Mouse (Mus musculus): ENCODE measurements around the gene Arsa.
"Not testable (repeated sequence)": the region's sequence is repeated elsewhere in the genome, so short reads cannot be mapped to it uniquely, and the experiment has no call there.

The Arsa gene

DNA sequence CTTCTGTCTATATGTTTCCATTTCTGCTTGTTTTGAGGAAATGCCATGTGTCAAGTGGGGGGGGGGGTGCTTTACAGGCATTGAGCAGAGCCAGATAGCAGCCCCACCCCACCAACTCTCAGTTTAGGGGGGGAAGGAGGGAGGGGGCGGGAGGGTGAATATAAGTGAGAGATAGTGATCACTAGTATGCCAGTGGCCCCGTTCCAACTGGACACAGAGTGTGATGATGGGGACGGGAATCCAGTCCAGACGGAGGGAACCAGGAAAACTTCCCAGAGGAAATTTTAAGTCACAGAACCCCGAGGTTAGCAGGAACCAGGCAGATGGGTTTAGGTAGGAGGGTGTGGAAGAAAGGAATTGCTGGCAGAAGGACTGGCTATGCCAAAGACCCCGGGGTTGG lies 21.6 kb downstream of the Arsa start:
- DNase-seq (ENCODE audit: low spot score in 2 of 2): no peak

DNA sequence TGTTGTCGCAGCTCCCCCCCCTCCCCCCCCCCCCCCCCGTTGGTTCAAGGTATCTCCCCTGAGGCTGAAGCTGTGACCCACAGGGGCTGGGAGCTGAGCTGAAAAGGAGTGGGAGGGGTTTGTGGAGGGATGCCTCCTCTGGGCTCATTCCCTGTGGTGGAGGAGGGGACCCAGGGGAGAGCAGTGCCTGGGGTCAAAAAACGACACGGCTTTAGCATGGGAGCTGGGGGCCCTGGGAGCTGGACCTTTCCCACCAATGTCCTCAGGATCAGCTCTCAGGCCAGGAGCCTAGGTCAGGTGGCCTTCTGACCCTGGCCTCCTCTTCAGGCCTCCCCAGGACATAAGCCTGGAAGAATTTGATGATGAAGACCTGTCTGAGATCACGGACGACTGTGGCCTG lies 22.4 kb downstream of the Arsa start:
- DNase-seq (ENCODE audit: low spot score in 2 of 2): no peak

DNA sequence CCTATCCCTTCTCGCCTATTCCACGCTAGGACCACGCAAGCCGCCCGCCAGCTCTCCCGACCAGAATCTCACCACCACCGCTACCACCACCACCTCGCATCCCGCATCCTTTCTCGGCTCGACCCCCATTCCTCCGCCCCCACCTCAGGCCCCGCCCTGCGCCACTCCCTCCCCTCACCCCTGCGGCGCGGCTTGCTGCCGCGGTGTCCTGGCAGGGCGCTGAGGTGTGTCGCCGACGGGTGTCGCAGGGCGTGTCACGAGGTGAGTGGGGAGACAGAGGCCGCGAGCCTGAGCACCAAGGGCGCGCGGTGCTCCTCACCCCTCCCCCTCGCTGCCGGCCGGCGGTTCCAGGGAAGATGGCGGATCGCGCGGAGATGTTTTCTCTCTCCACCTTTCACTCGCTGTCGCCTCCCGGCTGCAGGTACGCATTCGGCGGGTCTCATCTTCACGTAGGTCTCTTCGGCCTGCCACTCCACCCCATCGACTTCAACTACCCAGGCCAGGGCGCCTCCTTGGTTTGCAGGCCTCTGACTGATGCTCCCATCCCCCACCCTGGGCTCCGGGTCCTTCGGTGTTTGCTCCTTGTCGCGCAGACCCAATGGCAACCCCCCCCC lies 23.3 kb downstream of the Arsa start, which contains the start of gene Mapk8ip2:
Gene Mapk8ip2 (plus strand): TSS at position 49 of the 614 bp plus-strand sequence.
- peak in 1 of 2 experiments; percentile 73 for DNase-seq (ENCODE audit: low spot score in 2 of 2)

DNA sequence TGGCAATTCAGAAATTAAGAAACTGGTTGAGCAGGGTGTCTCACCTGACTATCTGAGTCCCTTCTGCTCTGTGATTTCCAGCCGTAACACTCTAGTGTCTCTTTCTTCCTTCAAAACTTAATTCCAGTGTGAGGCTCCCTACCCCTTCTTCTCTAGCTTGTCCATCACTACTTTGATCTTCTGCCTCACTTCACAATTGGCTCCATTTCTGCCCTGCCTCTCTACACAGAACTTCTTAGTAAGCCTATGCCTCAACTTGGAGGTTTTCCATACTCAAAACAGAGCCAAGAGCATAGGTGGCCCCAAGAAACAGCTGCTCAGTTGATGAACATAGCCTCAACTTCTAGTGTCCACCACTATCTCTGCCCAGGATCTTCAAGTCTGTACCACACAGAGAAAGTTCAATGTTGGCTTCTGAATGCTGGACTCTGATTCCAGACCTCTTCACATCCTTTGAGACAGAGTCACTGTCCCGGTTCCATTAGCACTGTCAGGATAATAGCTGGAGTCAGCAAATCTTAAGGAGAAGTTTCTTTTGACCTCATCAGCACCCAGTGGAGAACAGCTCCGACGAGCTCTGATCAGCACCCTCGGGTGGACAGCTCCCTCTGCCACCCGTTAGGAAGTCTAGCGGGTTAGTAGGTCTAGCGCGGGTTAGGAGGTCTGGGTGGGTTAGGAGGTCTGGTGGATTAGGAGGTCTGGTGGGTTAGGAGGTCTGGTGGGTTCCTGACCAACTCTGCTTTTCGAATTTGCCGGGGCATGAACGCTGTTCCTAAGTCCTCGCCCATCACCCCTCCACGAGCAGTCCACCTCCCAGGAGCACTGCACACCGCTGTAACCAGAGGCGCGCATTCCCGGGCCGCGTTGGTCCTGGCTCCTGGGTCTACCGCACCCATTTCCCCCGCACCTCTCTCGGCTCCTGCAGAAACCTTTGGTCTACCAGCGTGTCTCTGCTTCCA lies 24.0 kb downstream of the Arsa start:
- DNase-seq (ENCODE audit: low spot score in 2 of 2): no peak

DNA sequence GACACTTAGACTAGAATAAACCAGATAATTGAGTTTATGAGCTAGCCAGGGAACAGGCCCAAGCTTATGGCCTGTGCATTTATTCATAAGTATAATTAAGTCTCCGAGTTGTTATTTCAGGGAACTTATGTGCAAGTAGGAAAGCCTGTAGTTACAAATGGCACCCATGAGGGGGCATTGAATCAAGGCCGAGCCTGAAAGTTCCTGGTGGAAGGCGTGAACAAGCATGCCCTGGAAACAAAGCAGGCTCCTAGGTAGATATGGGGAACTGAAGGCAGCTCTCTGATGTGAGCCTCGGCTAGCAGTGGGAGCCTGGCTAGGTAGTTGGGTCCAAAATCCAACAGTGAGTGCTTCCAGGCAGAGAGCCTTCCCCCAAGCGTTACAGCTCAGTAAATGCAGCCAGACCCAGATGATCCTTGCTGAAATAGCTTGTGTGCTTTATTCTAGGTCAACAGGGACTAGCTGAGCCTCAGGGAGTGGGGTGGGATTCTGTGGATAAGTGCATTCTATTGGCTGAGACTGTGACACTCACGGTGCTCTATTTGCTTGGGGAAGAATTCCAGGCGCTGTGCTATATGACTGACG lies 34.6 kb downstream of the Arsa start:
- no peak for DNase-seq (ENCODE audit: low spot score in 2 of 2)

DNA sequence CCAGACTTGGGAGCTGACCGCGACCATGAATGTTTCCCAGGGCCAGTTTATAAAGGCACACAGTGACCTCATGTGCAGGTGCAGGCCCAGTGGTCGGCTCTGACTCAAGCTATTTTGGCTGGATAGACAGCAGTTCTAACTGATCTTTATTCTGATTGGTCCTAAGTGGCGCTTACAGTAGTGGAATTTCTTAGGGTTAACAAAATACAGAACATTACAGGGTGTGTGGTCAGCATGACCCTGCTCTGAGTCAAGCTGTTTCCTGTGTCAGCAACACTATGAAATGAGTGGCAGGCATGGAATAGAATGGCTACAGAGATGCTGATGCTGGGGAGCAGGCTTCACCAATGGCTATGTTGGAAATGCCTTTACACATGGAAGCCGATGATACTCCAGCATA lies 41.3 kb downstream of the Arsa start:
- DNase-seq (ENCODE audit: low spot score in 2 of 2): no peak

DNA sequence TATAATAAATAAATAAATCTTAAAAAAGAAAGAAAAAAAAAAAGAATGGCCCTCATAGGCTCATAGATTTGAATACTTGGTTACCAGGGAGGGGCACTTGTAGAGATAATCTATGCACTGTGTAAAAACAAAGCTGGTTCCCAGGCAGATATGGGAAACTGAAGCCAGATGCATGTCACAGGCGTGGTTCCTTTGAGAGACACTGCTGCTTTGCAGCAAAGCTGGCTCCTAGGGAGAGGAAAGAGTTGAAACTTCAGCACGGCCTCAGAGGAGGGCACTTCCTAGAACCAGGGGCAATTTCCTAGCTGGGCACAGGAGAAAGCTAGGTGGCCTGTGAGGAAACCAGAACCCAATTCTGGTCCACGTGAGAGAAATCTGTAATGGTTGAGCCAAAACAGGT lies 43.1 kb downstream of the Arsa start:
- no peak for DNase-seq (ENCODE audit: low spot score in 2 of 2)

DNA sequence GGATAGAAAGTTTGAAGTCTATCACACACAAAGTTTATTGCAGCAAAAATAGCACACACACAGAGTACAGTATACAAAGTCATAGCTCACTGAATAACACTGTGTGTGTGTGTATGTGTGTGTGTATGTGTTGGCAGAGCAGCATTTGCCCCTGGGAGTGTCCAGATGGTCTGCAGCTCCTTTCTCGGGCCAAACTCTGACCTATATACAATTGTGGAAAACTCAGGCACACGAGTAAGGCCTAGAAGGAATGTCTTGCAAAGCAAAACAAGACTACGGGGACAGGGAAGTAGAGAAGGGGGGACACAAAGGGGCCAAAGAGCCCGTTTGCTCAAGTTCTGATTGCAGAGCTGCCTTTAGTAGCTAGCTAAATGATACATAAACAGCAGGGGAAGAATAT lies 44.3 kb downstream of the Arsa start:
- no peak for DNase-seq (ENCODE audit: low spot score in 2 of 2)

DNA sequence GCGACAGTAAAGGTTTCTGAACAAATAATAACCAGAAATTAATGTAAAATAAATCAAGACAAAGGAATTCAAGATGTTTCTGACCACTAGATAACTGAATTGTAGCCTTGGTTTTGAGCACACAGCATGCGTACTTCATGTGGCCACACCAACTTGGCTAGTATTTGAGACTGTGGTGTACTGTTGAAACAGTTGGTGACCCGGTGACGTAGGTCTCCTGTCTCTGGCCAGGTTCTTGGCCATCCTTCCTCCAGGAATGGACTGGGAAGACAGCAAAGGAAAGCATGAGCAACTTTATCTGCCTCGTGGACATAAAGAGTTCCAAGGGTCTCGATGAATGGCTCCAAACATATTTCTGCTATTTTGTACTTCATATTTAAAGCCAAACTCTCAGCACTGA lies 45.4 kb downstream of the Arsa start:
- DNase-seq (ENCODE audit: low spot score in 2 of 2): no peak

DNA sequence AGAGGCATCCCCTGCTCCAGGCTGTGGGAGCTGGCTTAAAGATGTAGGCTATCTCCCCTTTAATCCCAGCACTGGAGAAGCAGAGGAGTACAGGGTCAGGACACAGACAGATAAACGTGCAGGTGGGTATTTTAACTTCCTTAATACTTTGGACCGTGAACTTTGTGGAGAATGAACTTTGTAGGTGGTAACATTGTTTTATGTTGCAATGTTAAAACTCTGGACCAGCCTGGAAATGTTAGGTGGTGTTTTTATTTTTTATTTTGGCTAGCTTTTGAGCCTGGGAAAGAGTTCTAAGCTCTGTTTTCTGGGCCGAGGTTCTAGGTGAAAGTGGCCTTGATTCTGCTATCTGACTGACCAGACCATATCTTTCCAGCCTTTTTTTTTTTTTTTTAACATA lies 46.0 kb downstream of the Arsa start:
- DNase-seq (ENCODE audit: low spot score in 2 of 2): no peak

DNA sequence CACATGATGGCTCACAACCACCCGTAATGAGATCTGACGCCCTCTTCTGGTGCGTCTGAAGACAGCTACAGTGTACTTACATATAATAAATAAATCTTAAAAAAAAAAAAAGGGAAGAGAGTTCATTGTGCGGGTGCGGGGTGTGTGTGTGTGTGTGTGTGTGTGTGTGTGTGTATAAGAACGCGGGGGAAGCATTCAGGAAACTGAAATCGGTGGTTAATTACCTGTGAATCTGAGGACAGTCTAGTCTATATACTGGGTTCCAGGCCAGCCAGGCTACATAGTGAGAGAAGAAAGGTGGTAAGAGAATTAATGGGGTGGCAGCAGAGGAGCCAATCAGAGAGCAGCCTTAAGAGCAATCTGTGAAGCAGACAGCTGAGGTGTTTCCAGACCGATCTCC lies 46.5 kb downstream of the Arsa start:
- DNase-seq (ENCODE audit: low spot score in 2 of 2): not testable (repeated sequence)

DNA sequence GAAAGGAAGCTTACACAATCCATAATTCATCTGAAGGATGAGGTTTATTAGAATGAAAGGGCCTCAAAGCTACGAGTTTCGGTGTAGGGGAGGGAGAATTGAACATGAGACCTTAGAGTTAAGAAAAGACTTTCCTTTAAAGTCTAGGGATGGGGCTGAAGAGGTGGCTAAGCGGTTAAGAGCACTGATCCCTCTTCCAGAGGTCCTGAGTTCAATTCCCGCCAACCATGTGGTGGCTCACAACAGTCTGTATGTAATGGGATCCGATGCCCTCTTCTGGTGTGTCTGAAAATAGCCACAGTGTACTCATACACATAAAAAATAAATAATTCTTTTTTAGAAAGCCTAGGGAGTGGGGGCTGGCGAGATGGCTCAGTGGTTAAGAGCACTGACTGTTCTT lies 46.9 kb downstream of the Arsa start:
- DNase-seq (ENCODE audit: low spot score in 2 of 2): no peak

DNA sequence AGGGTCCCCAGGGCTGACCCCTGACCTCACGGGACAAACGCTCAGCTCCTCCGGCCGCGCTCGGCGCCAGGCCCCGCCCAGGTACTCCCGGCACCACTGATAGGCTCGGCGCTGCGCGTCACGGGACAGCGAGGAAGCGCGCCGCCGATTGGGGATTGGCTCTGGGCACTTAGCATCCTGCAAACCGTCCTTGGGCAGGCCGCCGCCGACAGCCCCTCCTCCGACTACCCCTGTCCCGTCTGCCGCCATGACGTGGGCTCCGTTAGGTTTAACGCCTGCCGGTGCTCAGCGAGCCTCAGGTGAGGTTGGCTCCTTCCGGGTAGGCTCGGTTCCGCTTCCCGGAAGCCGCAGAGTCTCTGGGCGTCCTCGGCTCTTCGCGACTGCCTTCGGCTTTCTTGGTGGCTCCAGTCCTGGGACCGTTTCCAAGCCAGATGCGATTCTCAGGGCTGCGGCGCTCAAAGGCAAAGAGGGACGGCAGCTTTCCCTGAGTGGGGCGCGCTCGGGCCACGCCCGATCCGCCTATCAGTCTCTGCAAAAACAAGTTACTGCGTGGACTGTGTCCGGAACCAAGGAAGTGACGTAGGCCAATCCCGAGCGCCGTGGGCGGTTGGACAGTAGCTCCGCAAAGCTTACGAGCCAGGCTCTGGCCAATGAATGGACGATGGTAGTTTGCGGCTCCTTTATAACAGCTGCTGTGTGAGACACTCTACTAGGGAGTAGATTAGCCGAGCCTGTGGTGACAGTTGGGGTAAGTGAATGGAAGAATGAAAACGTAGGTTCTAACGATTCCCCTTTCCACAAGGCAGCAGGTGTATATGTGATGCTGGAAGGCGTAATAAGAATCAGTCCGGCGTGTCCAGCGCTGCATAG lies 47.6 kb downstream of the Arsa start, which contains the start of the genes C730034F03Rik, Gm44502 and Chkb:
Gene C730034F03Rik (plus strand): TSS at position 238 of the 870 bp plus-strand sequence.
Gene Gm44502 (minus strand): TSS at position 345 of the 870 bp plus-strand sequence.
Gene Chkb (minus strand): TSS at position 557 of the 870 bp plus-strand sequence.
- DNase-seq (ENCODE audit: low spot score in 2 of 2): peak; percentile 94 to 98

DNA sequence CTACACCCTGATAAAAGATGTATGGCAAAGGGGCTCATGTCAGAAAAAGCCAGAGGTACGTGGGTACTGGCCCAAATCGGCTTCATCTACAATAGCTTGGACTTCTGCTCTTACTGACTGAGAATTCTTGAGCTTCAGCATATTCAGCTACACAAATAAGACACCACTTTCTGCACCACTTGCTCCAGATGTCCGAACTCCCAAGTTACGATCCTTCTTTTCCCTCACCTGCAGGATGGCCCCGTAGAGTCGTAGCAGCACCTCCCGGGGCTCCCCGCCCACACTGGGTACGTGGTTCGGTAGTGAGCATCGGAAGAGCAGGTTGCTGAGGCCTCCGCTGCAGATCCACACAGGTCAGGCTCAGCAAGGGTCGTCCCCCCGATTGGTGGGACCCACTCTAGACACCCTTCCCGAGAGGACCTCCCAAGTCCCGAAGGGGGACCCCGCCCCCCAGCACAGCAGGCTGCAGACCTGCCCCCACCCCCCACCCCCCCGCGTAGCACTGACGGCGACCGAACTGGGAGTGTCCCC lies 48.3 kb downstream of the Arsa start:
- DNase-seq (ENCODE audit: low spot score in 2 of 2): peak in 1 of 2 experiments; percentile 11

DNA sequence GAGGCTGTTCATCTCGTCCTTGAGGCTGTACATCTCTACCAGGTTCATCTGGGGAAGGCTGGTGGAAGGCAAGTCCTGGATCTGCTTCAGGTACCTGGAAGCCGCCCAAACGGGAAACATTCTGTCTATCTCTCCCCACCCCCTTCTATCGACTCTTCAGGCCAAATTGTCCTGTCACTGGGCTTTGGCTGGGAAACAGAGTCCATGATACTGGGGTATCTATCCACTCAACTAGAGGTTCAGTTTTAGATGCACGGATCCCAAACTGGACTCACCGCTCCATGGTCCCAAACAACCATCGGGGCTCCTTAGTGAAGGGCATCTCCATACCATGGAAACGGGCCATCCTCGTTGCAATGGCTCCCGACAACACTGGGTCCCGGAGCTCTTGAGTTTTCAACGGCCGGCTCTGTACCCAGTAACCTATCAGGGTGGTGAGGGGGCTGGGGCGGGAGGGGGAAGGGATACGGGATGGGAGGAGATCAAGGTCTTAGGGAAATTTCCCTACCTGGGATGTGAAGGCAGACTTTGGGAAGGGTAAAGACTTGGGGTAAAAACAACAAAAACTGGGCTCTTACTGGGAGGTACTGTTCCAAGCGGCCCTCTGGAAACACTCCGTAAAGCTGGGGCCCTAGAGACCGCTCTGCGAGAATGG lies 49.0 kb downstream of the Arsa start:
- no peak for DNase-seq (ENCODE audit: low spot score in 2 of 2)

DNA sequence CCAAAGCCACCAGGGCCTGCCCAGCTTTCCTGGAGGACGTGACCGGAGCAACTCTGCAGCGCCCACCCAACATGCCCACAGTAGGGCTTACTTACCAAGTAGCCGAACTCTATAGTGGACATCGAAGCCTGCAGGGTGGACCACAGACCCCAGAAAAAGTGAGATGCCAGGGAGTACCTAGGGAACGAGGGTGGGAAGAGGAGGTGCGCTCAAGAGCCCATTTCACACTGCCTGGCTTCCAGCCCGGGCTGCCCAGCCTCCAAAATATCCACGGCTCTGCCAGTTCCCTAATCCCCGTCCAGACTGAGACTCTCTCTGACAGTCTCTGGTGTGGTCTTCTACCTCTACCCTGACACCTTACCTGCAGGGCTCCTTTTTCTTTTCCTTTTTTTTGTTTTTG lies 50.5 kb downstream of the Arsa start:
- no peak for DNase-seq (ENCODE audit: low spot score in 2 of 2)

DNA sequence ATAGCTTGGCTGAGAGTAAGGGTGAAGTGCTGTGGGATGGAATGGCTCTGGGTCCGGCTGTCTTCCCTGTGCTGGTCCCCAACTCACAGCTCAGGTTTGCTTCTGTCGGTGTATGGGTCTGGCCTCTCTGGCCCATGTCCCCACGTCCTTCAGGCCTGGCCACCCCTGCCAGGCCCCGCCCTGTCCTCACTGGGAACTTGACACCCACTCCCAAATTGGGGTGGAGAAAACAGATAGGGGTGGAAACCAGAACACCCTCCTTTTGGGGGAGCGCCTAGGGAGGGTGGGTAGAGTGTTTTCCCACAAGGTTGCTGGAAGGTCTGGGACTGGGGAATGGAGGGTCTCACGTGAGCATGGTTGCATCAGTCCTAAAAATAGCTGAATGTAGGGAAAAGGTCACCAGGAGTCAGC lies 51.5 kb downstream of the Arsa start, which contains the start of gene Cpt1b:
Gene Cpt1b (minus strand): TSS at position 153 of the 411 bp plus-strand sequence.
- no peak for DNase-seq (ENCODE audit: low spot score in 2 of 2)

DNA sequence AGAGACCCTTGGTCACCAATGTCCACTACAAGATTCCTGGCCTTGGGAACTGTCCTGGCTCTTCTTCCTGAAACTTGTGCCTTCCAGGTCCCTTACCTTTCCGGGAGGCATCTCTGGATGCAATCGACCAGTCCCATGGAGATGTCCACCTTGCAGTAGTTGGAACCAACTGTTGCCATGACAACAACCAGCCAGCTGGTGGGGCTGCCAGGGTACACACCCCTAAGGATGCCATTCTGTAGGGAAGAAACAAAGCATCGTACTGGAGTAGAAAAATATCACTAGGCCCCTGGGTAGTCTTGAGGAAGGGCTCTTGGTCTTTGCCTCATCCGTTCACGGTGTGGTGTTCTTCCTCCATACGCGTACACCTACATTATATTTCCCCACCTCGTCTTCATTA lies 52.6 kb downstream of the Arsa start:
- DNase-seq (ENCODE audit: low spot score in 2 of 2): no peak
